Mouse (Mus musculus): ENCODE data around the gene Slc26a6.

DNA sequence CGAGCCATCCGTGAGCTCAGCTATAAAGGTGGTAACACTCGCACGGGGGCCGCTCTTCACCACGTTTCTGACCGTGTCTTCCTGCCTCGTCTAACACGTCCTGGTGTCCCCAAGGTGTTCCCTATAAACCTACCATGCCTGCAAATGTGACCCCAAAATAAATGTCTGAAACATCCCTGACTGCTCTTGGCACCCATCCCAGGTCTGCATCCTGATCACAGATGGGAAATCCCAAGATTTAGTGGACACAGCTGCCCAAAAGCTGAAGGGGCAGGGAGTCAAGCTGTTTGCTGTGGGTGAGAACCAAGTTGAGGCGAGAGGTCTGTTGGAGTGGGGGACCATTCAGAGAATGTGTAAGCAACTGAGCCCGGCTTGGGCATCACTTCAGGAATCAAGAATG lies 102.2 kb downstream of the Slc26a6 start:
- TF ChIP-seq CTCF (IDR thresholded peaks at IDR 0.05; ENCODE audit: low read depth, low read length), result no peak
- no peak for TF ChIP-seq POLR2A (IDR thresholded peaks at IDR 0.05; ENCODE audit: borderline replicate concordance, low read depth, low read length)
